Mouse (Mus musculus): ENCODE data around the gene Gcdh.

DNA sequence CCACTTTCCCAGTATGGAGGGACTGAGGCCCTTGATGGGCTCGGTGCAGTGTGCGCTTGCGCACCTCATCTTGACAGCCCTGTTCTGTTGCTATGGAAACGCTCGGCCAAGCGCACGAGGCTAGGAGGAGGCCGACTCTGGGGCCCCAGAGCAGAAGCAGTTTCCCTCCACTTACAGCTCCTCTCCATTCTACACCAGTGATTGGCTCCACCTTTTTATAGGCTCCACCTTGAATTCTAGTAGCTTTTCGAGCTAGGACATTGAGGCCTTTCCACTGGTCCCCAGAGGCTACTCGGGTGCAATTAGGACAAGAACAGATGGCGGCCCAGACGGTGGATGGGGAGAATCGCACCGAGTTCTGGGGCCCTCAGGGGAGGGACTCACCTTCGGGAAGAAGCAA lies 41.1 kb upstream of the Gcdh start:
- TF ChIP-seq CTCF (IDR thresholded peaks at IDR 0.05; ENCODE audit: low read depth) = no peak
- no peak for TF ChIP-seq EP300 (IDR thresholded peaks at IDR 0.05; ENCODE audit: low read depth)

Data from liver, embryonic 14.5 days (tissue).